Mouse (Mus musculus): ENCODE data around the gene Ptprd. TPM values are rescaled to one million over a fixed set of nuclear protein-coding genes. Genes with fewer than 3 reads are reported as not detected.
"Not testable (repeated sequence)": the region's sequence is repeated elsewhere in the genome, so short reads cannot be mapped to it uniquely, and the experiment has no call there.

Ptprd gene
- polyA plus RNA-seq, 1 experiment = not detected

DNA sequence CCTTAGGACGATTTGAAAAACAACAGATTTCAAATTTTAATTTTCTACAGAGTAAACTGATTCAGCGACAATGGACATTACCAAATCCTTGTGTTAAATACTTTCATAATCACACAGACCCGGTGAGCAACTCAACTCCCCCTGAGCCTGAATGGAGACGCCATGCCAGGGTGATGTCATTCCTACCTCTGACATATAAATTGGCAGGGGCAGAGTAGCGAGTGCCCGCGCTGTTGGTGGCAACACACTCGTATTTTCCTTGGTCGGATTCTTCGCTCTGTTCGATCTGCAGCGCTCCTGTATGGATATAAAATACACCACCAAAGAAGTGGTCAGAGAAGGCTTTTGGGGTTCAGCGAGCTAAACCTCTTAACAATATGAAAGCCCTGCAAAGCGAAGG, 2075.1 kb downstream of the Ptprd start:
- no peaks in the 10 kb centered on the region for H3K4me1 ChIP-seq
- no peak overlapping the region for H3K4me3 ChIP-seq (replicated peaks)
- no peaks in the 10 kb centered on the region for H3K36me3 ChIP-seq (replicated peaks; ENCODE audit: low read length)
- peaks cover 3% of the 10 kb centered on the region; the same call in 1 of the 2 replicates for H3K9me3 ChIP-seq
- TF ChIP-seq GATA1 (IDR thresholded peaks at IDR 0.05; ENCODE audit: borderline replicate concordance, low read length) (no peak), FLI1 (IDR thresholded peaks at IDR 0.05; ENCODE audit: low read length) (no peak)
- no peaks in the 10 kb centered on the region for H3K27me3 ChIP-seq (replicated peaks)

DNA sequence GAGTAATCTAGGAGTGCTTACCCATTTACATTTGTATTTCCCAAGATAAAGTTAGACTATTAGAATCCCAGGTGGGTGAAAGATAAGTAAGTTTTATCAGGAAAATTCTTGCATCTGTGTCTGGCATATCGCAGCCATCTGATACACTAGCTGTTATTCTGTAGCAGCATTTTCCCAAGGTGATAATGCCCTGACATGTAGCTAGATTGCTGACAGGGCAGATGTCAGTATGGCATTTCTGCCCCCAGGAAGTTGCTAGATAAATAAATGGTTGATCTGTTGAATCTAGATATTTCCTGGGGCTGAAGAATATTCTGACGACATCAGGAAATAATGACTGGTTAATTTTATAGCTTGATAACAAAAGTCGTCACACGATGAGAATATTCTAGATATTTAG, 2119.9 kb downstream of the Ptprd start:
- no peaks in the 10 kb centered on the region for H3K27me3 ChIP-seq (replicated peaks)
- no peak for TF ChIP-seq FLI1 (IDR thresholded peaks at IDR 0.05; ENCODE audit: low read length)
- no peak for TF ChIP-seq GATA1 (IDR thresholded peaks at IDR 0.05; ENCODE audit: borderline replicate concordance, low read length)
- no peaks in the 10 kb centered on the region for H3K4me1 ChIP-seq
- no peaks in the 10 kb centered on the region for H3K36me3 ChIP-seq (replicated peaks; ENCODE audit: low read length)
- H3K9me3 ChIP-seq = no peaks in the 10 kb centered on the region
- no peak overlapping the region for H3K4me3 ChIP-seq (replicated peaks)

DNA sequence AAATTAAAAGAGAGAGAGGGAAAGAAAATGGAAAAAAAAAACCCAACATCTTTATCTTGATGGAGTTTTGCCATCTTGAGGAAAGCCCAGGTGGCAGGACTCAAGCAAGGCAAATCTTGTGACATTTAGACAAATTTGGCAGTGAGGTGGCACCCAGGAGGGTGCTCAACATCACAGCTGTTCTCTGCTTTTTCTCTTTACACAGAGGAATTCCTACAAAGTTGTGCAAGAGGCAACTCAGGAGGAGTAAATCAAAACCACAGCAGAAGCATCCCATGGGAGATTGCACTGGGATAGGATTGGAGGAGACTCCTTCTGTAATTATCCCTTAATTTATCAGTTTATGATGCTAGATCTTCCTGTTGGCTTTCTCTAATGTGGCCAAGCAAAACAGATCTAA, 2121.9 kb downstream of the Ptprd start:
- H3K4me3 ChIP-seq (replicated peaks) = no peak overlapping the region
- no peaks in the 10 kb centered on the region for H3K27me3 ChIP-seq (replicated peaks)
- TF ChIP-seq GATA1 (IDR thresholded peaks at IDR 0.05; ENCODE audit: borderline replicate concordance, low read length) = no peak
- no peak for TF ChIP-seq FLI1 (IDR thresholded peaks at IDR 0.05; ENCODE audit: low read length)
- no peaks in the 10 kb centered on the region for H3K9me3 ChIP-seq
- H3K4me1 ChIP-seq = no peaks in the 10 kb centered on the region
- H3K36me3 ChIP-seq (replicated peaks; ENCODE audit: low read length) = no peaks in the 10 kb centered on the region

- Histone ChIP-seq H3K27me3 (replicated peaks) (no peaks in the 10 kb centered on the region), H3K4me1 (no peaks in the 10 kb centered on the region), H3K36me3 (replicated peaks; ENCODE audit: low read length) (no peaks in the 10 kb centered on the region), H3K4me3 (replicated peaks) (peak overlapping the region; percentile 64), H3K9me3 (peaks cover 2% of the 10 kb centered on the region; the same call in 1 of the 2 replicates)
- no peak for TF ChIP-seq GATA1 (IDR thresholded peaks at IDR 0.05; ENCODE audit: borderline replicate concordance, low read length)
- TF ChIP-seq FLI1 (IDR thresholded peaks at IDR 0.05; ENCODE audit: low read length) = no peak
These were observed 2135.7 kb downstream of the Ptprd start for GRCm38 (mm10) chr4:76076051-76076450.

DNA sequence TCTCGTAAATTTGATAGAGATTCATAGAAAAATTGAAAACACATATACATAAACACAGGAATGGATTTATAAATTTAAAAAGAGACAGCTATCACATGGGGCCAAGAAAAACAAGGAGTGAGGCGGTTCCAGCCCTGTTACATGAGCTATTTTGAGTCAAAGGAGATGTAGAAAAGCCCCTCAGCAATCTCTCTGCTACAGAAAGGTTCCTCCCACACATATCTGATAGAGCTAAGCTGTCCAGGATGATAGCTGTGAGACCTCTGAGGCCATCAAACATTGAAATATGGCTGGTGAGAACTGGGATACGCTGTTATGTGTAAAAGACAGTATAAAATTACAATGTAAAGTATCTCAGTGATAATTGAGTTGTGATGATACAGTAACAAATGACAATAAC, 2138.5 kb downstream of the Ptprd start:
- Histone ChIP-seq H3K4me3 (replicated peaks) (no peak overlapping the region), H3K36me3 (replicated peaks; ENCODE audit: low read length) (no peaks in the 10 kb centered on the region), H3K27me3 (replicated peaks) (no peaks in the 10 kb centered on the region), H3K9me3 (peaks cover 2% of the 10 kb centered on the region; the same call in 1 of the 2 replicates), H3K4me1 (no peaks in the 10 kb centered on the region)
- no peak for TF ChIP-seq FLI1 (IDR thresholded peaks at IDR 0.05; ENCODE audit: low read length)
- no peak for TF ChIP-seq GATA1 (IDR thresholded peaks at IDR 0.05; ENCODE audit: borderline replicate concordance, low read length)

DNA sequence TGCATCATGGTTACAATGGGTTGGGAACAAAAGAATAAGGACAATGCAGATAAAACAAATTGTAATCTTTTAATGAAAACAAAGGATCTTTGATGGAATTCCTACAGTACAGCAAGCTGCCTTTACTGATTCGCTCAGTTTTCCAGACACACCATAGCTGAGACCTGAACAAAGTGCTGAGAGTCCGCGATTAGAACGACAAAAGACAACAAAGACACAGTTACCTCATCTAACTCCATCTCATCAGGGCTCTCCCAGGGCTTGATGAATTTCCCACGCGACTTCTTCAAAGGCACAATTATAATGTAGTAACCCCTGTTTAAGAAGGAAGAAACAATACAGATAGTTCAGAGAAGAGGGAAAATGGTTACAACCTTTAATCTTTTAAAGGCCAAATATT, 2140.0 kb downstream of the Ptprd start:
- TF ChIP-seq GATA1 (IDR thresholded peaks at IDR 0.05; ENCODE audit: borderline replicate concordance, low read length) = no peak
- no peak for TF ChIP-seq FLI1 (IDR thresholded peaks at IDR 0.05; ENCODE audit: low read length)
- Histone ChIP-seq H3K9me3 (peaks cover 2% of the 10 kb centered on the region; the same call in 1 of the 2 replicates), H3K4me3 (replicated peaks) (no peak overlapping the region), H3K36me3 (replicated peaks; ENCODE audit: low read length) (no peaks in the 10 kb centered on the region), H3K4me1 (no peaks in the 10 kb centered on the region), H3K27me3 (replicated peaks) (no peaks in the 10 kb centered on the region)

DNA sequence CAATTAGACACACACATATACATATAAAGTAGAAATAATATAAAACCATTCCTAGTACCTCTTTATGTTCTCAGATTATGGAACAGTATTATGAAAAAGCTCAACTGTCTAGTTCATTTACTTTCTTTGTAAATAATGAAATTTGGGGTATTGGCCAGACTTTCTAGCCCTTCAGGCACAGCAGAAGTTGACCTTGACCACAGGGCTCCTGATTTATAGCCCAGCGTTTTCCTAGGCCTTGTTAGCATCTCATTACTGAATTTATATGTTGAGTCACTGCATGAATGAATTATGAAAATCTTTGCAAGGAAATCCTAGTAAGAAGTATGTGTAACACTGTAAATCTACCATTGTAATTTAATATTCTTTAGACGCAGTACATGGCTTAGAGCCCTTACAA, 2154.9 kb downstream of the Ptprd start:
- no peaks in the 10 kb centered on the region for H3K4me1 ChIP-seq
- H3K4me3 ChIP-seq (replicated peaks) = no peak overlapping the region
- no peak for TF ChIP-seq FLI1 (IDR thresholded peaks at IDR 0.05; ENCODE audit: low read length)
- no peak for TF ChIP-seq GATA1 (IDR thresholded peaks at IDR 0.05; ENCODE audit: borderline replicate concordance, low read length)
- H3K9me3 ChIP-seq = no peaks in the 10 kb centered on the region
- no peaks in the 10 kb centered on the region for H3K27me3 ChIP-seq (replicated peaks)
- no peaks in the 10 kb centered on the region for H3K36me3 ChIP-seq (replicated peaks; ENCODE audit: low read length)

- no peak for TF ChIP-seq GATA1 (IDR thresholded peaks at IDR 0.05; ENCODE audit: borderline replicate concordance, low read length)
- no peak for TF ChIP-seq FLI1 (IDR thresholded peaks at IDR 0.05; ENCODE audit: low read length)
- Histone ChIP-seq H3K4me1 (no peaks in the 10 kb centered on the region), H3K4me3 (replicated peaks) (no peak overlapping the region), H3K27me3 (replicated peaks) (no peaks in the 10 kb centered on the region), H3K9me3 (no peaks in the 10 kb centered on the region), H3K36me3 (replicated peaks; ENCODE audit: low read length) (no peaks in the 10 kb centered on the region)
These were observed 2166.1 kb downstream of the Ptprd start for GRCm38 (mm10) chr4:76045650-76046049.

DNA sequence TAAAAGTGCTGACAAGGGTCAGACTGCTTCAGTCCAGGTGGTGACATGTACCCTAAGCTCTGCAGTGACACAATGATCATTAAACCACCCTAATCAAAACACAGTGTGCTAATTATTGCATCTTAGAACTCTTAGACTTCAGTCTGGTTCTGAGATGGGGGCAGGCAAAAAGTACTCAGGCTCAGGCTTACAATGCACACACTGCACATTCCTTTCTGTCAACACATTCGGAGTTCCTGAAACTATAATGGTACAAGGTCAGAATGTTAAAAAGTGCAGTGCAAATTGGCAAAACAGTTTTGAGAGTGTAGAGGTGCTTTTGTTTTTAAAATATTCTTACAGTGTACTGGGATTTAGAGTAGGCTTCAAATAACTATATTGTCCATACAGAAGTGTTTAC, 2167.0 kb downstream of the Ptprd start:
- Histone ChIP-seq H3K9me3 (no peaks in the 10 kb centered on the region), H3K4me1 (no peaks in the 10 kb centered on the region), H3K27me3 (replicated peaks) (no peaks in the 10 kb centered on the region), H3K4me3 (replicated peaks) (no peak overlapping the region), H3K36me3 (replicated peaks; ENCODE audit: low read length) (no peaks in the 10 kb centered on the region)
- TF ChIP-seq GATA1 (IDR thresholded peaks at IDR 0.05; ENCODE audit: borderline replicate concordance, low read length) = no peak
- TF ChIP-seq FLI1 (IDR thresholded peaks at IDR 0.05; ENCODE audit: low read length) = no peak

GRCm38 (mm10) chr4:76037178-76037577, 2174.6 kb downstream of the Ptprd start:
- H3K9me3 ChIP-seq; H3K4me3 ChIP-seq (replicated peaks); H3K4me1 ChIP-seq; H3K36me3 ChIP-seq (replicated peaks; ENCODE audit: low read length); H3K27me3 ChIP-seq (replicated peaks): not testable (repeated sequence)
